Mouse (Mus musculus): Measurements from ENCODE around the gene Tmprss13. TPM values are rescaled to one million over a fixed set of nuclear protein-coding genes. Genes with fewer than 3 reads are reported as not detected.

Tmprss13 gene
- total and polyA plus RNA-seq, 3 experiments: not detected

DNA sequence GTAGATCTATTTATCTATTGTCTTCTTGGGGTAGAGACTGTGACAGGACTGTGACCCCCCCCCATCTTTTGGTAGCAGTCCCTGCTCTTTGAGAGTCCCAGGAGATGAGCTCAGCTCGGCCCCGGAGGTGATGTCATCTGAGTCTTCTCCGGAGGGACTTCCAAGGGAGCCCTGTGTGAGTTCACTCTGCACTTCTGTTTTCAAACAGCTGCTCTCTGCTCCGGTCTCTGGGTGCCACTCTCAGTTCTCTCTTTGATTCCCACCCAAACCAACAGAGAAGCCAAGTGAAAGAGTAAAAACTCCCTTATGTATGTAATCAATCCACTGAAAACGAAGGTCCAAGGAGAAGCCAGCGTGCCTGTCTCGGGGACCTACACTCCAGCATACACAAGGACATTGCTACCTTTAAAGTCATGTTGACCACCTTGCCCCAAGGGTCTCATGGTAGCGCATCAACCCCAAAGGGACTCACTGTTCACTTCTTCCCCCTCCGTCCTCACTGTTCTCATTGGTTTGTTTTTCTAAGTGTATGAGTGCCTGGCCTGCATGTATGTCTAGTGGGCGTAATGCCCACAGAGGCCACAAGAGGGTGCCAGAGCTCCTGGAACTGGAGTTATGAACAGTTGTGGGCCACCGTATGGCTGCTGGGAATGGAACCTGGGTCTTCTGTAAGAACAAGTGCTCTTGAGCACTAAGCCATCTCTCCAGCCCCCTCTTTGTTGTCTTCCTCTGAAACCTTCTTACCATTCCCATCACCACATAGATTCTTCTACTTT, 19.5 kb upstream of the Tmprss13 start:
- Histone ChIP-seq H3K27me3 (replicated peaks) (no peaks in the 10 kb centered on the region), H3K27ac (ENCODE audit: insufficient read depth, low read depth) (peak overlapping the region; percentile 98), H3K9me3 (replicated peaks; ENCODE audit: low read length) (no peaks in the 10 kb centered on the region), H3K9ac (ENCODE audit: insufficient read depth, low read depth) (peak overlapping the region; percentile 19; the same call in 1 of the 2 replicates), H3K36me3 (replicated peaks in 1 of 2; ENCODE audit: control insufficient read depth in 1 of 2, insufficient read depth in 1 of 2, low read length in 1 of 2) (no peaks in the 10 kb centered on the region), H3K4me1 (ENCODE audit: control insufficient read depth in 1 of 2, insufficient read depth in 2 of 2) (peaks cover 23 to 58% of the 10 kb centered on the region in 2 experiments), H3K4me3 (replicated peaks in 1 of 3; ENCODE audit: low read depth in 2 of 3, low read length in 2 of 3, poor library complexity in 1 of 3) (peak overlapping the region in 2 of 3 experiments; percentile 0 to 34), H3K79me2 (replicated peaks; ENCODE audit: control insufficient read depth, extremely low read depth, insufficient read depth, poor library complexity, severe bottlenecking) (no peaks in the 10 kb centered on the region), H3K4me2 (ENCODE audit: insufficient read depth, low read depth, poor library complexity, severe bottlenecking) (peak overlapping the region; percentile 52)
- in situ Hi-C loops (cut with MboI; ENCODE audit: low pct_ligation_motif_present, low pct_unique_long_range_greater_than_20kb, low sequenced_read_pairs) (loop anchor here (5.0 to 10.0 kb wide), 3 partner anchors 77 to 225 kb away; no protein-coding TSS in a partner anchor), dilution Hi-C loops (cut with MboI; ENCODE audit: extremely low pct_ligation_motif_present, extremely low pct_unique_long_range_greater_than_20kb, low sequenced_read_pairs) (no loop called here)
- TF ChIP-seq MEF2A (IDR thresholded peaks at IDR 0.05; ENCODE audit: borderline replicate concordance, low read depth, low read length) (peak; percentile 60), NELFE (IDR thresholded peaks at IDR 0.05; ENCODE audit: low read depth, low read length) (peak; percentile 43; the same call in 1 of the 2 replicates), ZKSCAN1 (IDR thresholded peaks at IDR 0.05; ENCODE audit: borderline replicate concordance, low read depth, low read length) (no peak), TBP (conservative IDR thresholded peaks at IDR 0.05; ENCODE audit: low read depth, low read length) (no peak), ETS1 (conservative IDR thresholded peaks at IDR 0.05; ENCODE audit: low read depth, low read length) (peak; percentile 97), KAT2A (IDR thresholded peaks at IDR 0.05; ENCODE audit: insufficient replicate concordance, low read length) (no peak), SIN3A (IDR thresholded peaks at IDR 0.05; ENCODE audit: low read length) (peak; percentile 63), RCOR1 (conservative IDR thresholded peaks at IDR 0.05; ENCODE audit: low read depth, low read length) (no peak; the same call in none of the 2 replicates), POLR2AphosphoS2 (IDR thresholded peaks at IDR 0.05; ENCODE audit: low read depth, low read length) (no peak), MAX (IDR thresholded peaks at IDR 0.05; ENCODE audit: low read length) (no peak), E2F4 (IDR thresholded peaks at IDR 0.05; ENCODE audit: insufficient replicate concordance, low read depth, low read length) (no peak), JUN (IDR thresholded peaks at IDR 0.05; ENCODE audit: insufficient read depth, low read depth, low read length) (peak; percentile 80), USF1 (IDR thresholded peaks at IDR 0.05; ENCODE audit: low read depth, low read length) (no peak), MXI1 (IDR thresholded peaks at IDR 0.05; ENCODE audit: low read depth, low read length) (no peak), CTCF (conservative IDR thresholded peaks at IDR 0.05 in 1 of 2, IDR thresholded peaks at IDR 0.05 in 1 of 2; ENCODE audit: low read depth in 2 of 2, low read length in 2 of 2) (peak; percentile 85 to 92), CHD2 (IDR thresholded peaks at IDR 0.05; ENCODE audit: low read length) (peak; percentile 29; the same call in 1 of the 2 replicates), ELF1 (IDR thresholded peaks at IDR 0.05; ENCODE audit: low read depth, low read length) (no peak), PAX5 (IDR thresholded peaks at IDR 0.05; ENCODE audit: low read length) (no peak), MAFK (IDR thresholded peaks at IDR 0.05; ENCODE audit: insufficient replicate concordance, low read length) (0 out of 2 replicates have a peak, but pooled peaks have one; percentile 35), SMC3 (IDR thresholded peaks at IDR 0.05; ENCODE audit: low read depth, low read length) (peak; percentile 82), TCF12 (IDR thresholded peaks at IDR 0.05; ENCODE audit: low read depth, low read length) (peak; percentile 87), JUND (conservative IDR thresholded peaks at IDR 0.05; ENCODE audit: low read depth, low read length) (peak; percentile 73), USF2 (conservative IDR thresholded peaks at IDR 0.05; ENCODE audit: low read depth, low read length) (no peak), HCFC1 (IDR thresholded peaks at IDR 0.05; ENCODE audit: low read depth, low read length) (no peak), ZMIZ1 (IDR thresholded peaks at IDR 0.05; ENCODE audit: low read depth, low read length) (no peak; the same call in 1 of the 2 replicates), CHD1 (IDR thresholded peaks at IDR 0.05; ENCODE audit: low read depth, low read length) (no peak), NRF1 (IDR thresholded peaks at IDR 0.05; ENCODE audit: low read depth, low read length) (no peak), BHLHE40 (IDR thresholded peaks at IDR 0.05; ENCODE audit: low read depth, low read length) (peak; percentile 56; the same call in 1 of the 2 replicates), ZNF384 (IDR thresholded peaks at IDR 0.05; ENCODE audit: low read depth, low read length) (no peak), IRF4 (IDR thresholded peaks at IDR 0.05; ENCODE audit: low read depth, low read length) (peak; percentile 94), GABPA (IDR thresholded peaks at IDR 0.05; ENCODE audit: insufficient replicate concordance, low read depth, low read length) (no peak), RAD21 (IDR thresholded peaks at IDR 0.05; ENCODE audit: low read depth, low read length) (peak; percentile 64), MAZ (IDR thresholded peaks at IDR 0.05; ENCODE audit: low read depth, low read length) (no peak; the same call in 1 of the 2 replicates), ZC3H11A (IDR thresholded peaks at IDR 0.05; ENCODE audit: low read depth, low read length) (peak; percentile 27; the same call in 1 of the 2 replicates), UBTF (IDR thresholded peaks at IDR 0.05; ENCODE audit: low read depth, low read length) (0 out of 2 replicates have a peak, but pooled peaks have one; percentile 41), POLR2A (IDR thresholded peaks at IDR 0.05; ENCODE audit: low read depth, low read length) (peak; percentile 52; the same call in 1 of the 2 replicates), EP300 (IDR thresholded peaks at IDR 0.05; ENCODE audit: low read length) (peak; percentile 92)
- peak; percentile 91 for DNase-seq (ENCODE audit: extremely low read depth)

All from CH12.LX (cell line).